Mouse (Mus musculus) T-helper 17 cell (primary cell): ENCODE measurements around the gene Gna12.

Experiments
- in situ Hi-C, 2 experiments: fragments of 300-600 bp; cut with MboI, MseI; formaldehyde crosslinking; loops; 1 replicate in 1 of 2; 2 replicates in 1 of 2; pipeline ENCODE4 v1.15.1; 2025; ENCODE audit warnings: high pct_unique_total_duplicates in 2 of 2

Gene Gna12

GRCm38 (mm10) chr5:140829081-140829910 lies 935 bp downstream of the Gna12 start:
- in situ Hi-C loops, result loop anchor here in 1 of 2 experiments (10.0 kb wide), 1 partner anchor 1434 kb away; no protein-coding TSS in a partner anchor

DNA sequence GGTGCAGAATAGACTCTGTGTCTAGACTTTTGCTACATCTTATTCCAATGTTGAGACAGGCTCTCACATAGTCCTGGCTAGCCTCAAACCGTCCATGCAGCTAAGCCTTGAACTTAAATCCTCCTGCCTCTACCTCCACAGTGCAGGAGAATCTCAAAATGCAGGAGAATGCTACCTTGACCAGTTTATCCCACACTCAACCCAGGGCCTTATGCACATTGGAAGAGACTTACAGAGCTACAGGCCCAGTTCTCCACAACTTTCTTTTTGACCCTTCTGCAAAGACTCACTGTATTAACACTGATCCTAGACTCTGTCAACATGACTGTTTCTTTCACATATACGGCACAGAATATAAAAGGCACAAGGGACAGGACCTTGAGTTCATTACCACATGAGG lies 1.9 kb downstream of the Gna12 start:
- in situ Hi-C loops, result loop anchor here in 1 of 2 experiments (10.0 kb wide), 1 partner anchor 1434 kb away; no protein-coding TSS in a partner anchor

GRCm38 (mm10) chr5:140827896-140828295 lies 2.3 kb downstream of the Gna12 start:
- in situ Hi-C loops, result loop anchor here in 1 of 2 experiments (10.0 kb wide), 1 partner anchor 1433 kb away; no protein-coding TSS in a partner anchor

GRCm38 (mm10) chr5:140827413-140827812 lies 2.8 kb downstream of the Gna12 start:
- in situ Hi-C loops, result loop anchor here in 1 of 2 experiments (10.0 kb wide), 1 partner anchor 1433 kb away; no protein-coding TSS in a partner anchor

GRCm38 (mm10) chr5:140826796-140827195 lies 3.4 kb downstream of the Gna12 start:
- in situ Hi-C loops, result loop anchor here in 1 of 2 experiments (10.0 kb wide), 1 partner anchor 1432 kb away; no protein-coding TSS in a partner anchor

GRCm38 (mm10) chr5:140826118-140826517 lies 4.1 kb downstream of the Gna12 start:
- in situ Hi-C loops, result loop anchor here in 1 of 2 experiments (10.0 kb wide), 1 partner anchor 1431 kb away; no protein-coding TSS in a partner anchor

GRCm38 (mm10) chr5:140824126-140824525 lies 6.1 kb downstream of the Gna12 start:
- in situ Hi-C loops, result loop anchor here in 1 of 2 experiments (10.0 kb wide), 1 partner anchor 1429 kb away; no protein-coding TSS in a partner anchor

GRCm38 (mm10) chr5:140823386-140823785 lies 6.8 kb downstream of the Gna12 start:
- in situ Hi-C loops, result loop anchor here in 1 of 2 experiments (10.0 kb wide), 1 partner anchor 1429 kb away; no protein-coding TSS in a partner anchor

- in situ Hi-C loops, result loop anchor here in 1 of 2 experiments (10.0 kb wide), 1 partner anchor 1427 kb away; no protein-coding TSS in a partner anchor
Measured at GRCm38 (mm10) chr5:140821951-140822350, 8.3 kb downstream of the Gna12 start.

DNA sequence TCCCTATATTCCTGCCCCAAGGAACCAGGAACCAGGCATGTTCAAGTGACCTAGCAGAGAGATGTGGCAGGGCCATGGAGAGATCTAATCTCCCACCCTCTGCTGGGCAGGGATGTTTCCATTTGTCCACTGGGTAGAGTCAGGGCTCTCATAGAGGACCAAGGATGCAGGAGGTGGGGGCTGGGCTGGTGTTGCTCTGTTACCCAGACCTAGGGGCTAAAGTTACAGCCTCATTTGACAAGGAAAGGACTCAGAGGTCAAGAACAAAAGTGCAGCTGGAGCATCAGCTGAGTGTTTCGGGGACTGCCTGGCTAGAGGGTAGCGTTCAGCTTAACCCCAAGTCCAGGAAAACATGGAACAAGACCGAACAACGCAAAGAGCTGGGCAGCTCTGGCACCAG lies 9.7 kb downstream of the Gna12 start:
- in situ Hi-C loops, result loop anchor here in 1 of 2 experiments (10.0 kb wide), 1 partner anchor 1426 kb away; no protein-coding TSS in a partner anchor

- in situ Hi-C loops, result no loop called here
Measured at GRCm38 (mm10) chr5:140819594-140819993, 10.6 kb downstream of the Gna12 start.

- in situ Hi-C loops, result no loop called here
Measured at GRCm38 (mm10) chr5:140818482-140819076, 11.7 kb downstream of the Gna12 start.

GRCm38 (mm10) chr5:140816950-140817568 lies 13.2 kb downstream of the Gna12 start:
- in situ Hi-C loops, result no loop called here

- in situ Hi-C loops, result no loop called here
Measured at GRCm38 (mm10) chr5:140816008-140816407, 14.2 kb downstream of the Gna12 start.

DNA sequence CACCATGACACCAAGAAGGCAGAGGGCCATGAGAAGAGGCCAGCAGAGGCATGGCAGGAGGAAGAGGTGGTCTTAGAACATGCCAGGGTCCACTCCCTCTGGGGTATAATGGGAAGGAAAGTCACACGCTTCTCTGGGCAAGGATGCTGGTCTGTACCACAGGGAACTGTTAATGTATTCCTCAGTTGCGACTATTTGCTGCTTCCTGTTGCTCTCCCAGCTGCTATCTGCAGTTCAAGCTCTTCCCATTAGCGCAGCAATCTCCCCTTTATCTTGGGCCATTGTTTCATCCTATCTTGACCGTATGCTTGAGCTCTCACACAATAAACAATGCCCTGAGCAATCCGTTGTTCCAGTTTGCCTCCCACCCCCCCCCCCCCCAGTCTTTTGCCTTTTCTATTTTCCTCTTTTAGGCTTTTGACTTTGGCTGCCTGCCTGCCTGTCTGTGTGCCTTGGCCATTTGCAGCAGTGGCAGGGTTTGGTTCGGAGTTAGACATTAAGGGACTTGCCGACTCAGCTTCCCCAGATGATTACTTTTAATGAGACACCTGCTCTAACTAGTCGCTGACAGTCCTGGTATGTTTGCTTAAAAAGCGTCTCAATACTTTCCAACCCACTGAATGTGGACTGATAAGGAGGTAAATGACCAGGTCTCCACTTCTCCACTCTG lies 15.0 kb downstream of the Gna12 start:
- in situ Hi-C loops, result no loop called here

- in situ Hi-C loops, result no loop called here
Measured at GRCm38 (mm10) chr5:140814403-140814802, 15.8 kb downstream of the Gna12 start.

- in situ Hi-C loops, result no loop called here
Measured at GRCm38 (mm10) chr5:140812699-140813098, 17.5 kb downstream of the Gna12 start.

GRCm38 (mm10) chr5:140812063-140812462 lies 18.2 kb downstream of the Gna12 start:
- in situ Hi-C loops, result no loop called here

GRCm38 (mm10) chr5:140811390-140811789 lies 18.8 kb downstream of the Gna12 start:
- in situ Hi-C loops, result no loop called here

- in situ Hi-C loops, result no loop called here
Measured at GRCm38 (mm10) chr5:140806939-140807338, 23.3 kb downstream of the Gna12 start.

DNA sequence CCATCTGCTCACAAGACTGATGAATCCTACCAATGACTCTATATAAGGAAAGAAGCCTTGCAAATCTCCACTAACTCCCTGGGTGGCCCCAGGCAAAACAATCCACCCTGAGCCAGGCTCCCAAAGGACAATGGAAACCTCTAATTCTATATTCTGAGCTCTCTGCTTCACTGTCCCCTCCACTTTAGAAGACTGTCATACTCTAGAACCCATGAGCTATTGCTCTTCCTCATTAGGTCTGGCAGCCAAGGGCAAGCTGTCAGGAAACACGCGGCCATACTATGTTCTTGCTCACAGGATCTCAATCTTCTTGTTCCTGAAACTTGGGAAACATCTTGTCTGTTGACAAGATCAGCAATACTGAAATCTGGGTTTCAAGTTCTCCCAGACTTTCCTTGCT lies 24.0 kb downstream of the Gna12 start:
- in situ Hi-C loops, result no loop called here
